Mouse (Mus musculus) midbrain, embryonic 15.5 days (tissue): Measurements from ENCODE around the gene Thada. TPM values are rescaled to one million over a fixed set of nuclear protein-coding genes. Genes with fewer than 3 reads are reported as not detected.

ENCODE experiments used
- ATAC-seq: fragments of 200-750 bp; cut with Nextera tagmentation; replicated peaks from 2 replicates; pipeline ENCODE4 v1.8.0; 2017; ENCODE audit warnings: moderate TSS enrichment
- H3K27ac ChIP-seq: fragments of 300-500 bp; sonication (generic); 2 replicates; pipeline ENCODE4 v1.5.1; 2015; ENCODE audit warnings: mild to moderate bottlenecking, inconsistent platforms
- H3K27me3 ChIP-seq: fragments of 300-500 bp; sonication (generic); replicated peaks from 2 replicates; pipeline ENCODE4 v1.6.1; 2015; ENCODE audit warnings: inconsistent platforms
- H3K36me3 ChIP-seq: fragments of 300-500 bp; sonication (generic); replicated peaks from 2 replicates; pipeline ENCODE4 v1.6.1; 2015; ENCODE audit warnings: inconsistent platforms
- H3K4me1 ChIP-seq: fragments of 300-500 bp; sonication (generic); 2 replicates; pipeline ENCODE4 v1.6.1; 2015; ENCODE audit warnings: inconsistent platforms
- H3K4me2 ChIP-seq: fragments of 300-500 bp; sonication (generic); 2 replicates; pipeline ENCODE4 v1.6.1; 2015; ENCODE audit warnings: inconsistent platforms, mild to moderate bottlenecking, moderate library complexity
- H3K4me3 ChIP-seq: fragments of 300-500 bp; sonication (generic); 2 replicates; pipeline ENCODE4 v1.5.1; 2015; ENCODE audit warnings: mild to moderate bottlenecking, inconsistent platforms
- H3K9ac ChIP-seq: fragments of 300-500 bp; sonication (generic); 2 replicates; pipeline ENCODE4 v1.6.1; 2015; ENCODE audit warnings: mild to moderate bottlenecking, inconsistent platforms
- H3K9me3 ChIP-seq: fragments of 300-500 bp; sonication (generic); 2 replicates; pipeline ENCODE4 v1.6.1; 2016; ENCODE audit warnings: inconsistent platforms
- WGBS: fragments of 180-500 bp; shearing (Covaris S2); methylation state at CpG from one replicate; pipeline ENCODE4 v1.1.7; 2015; ENCODE audit warnings: mixed read lengths; 5-methylcytosine and 5-hydroxymethylcytosine counted together
- polyA plus RNA-seq: library from polyadenylated mRNA; unstranded; fragments of >200 nt; fragmentation: Nextera tagmentation; extraction: Ambion mirVana; gene quantifications from 2 replicates; pipeline ENCODE4 v1.2.1, GENCODE M21; 2015

Thada gene
- polyA plus RNA-seq, 1 experiment from 2014 or later: 8.1 TPM

GRCm38 (mm10) chr17:84497972-84498604 is 32.1 kb upstream of the Thada start:
- Histone ChIP-seq H3K36me3 (no peaks in the 10 kb centered on the region), H3K9ac (no peak overlapping the region), H3K4me3 (no peak overlapping the region), H3K27ac (no peak overlapping the region), H3K27me3 (no peaks in the 10 kb centered on the region; the same call in 1 of the 2 replicates), H3K4me1 (no peaks in the 10 kb centered on the region), H3K4me2 (no peak overlapping the region), H3K9me3 (no peaks in the 10 kb centered on the region)
- ATAC-seq: no peak
- WGBS: 48% methylated on average over 3 of the region's 3 CpGs

- Histone ChIP-seq H3K4me1 (no peaks in the 10 kb centered on the region), H3K4me3 (no peak overlapping the region), H3K4me2 (no peak overlapping the region), H3K9ac (no peak overlapping the region), H3K9me3 (no peaks in the 10 kb centered on the region), H3K36me3 (no peaks in the 10 kb centered on the region), H3K27ac (no peak overlapping the region), H3K27me3 (no peaks in the 10 kb centered on the region)
- no peak for ATAC-seq
- WGBS: 74% methylated on average over 2 of the region's 2 CpGs
Measured at GRCm38 (mm10) chr17:84497559-84497958, 31.6 kb upstream of the Thada start.

- no peaks in the 10 kb centered on the region for H3K36me3 ChIP-seq
- no peaks in the 10 kb centered on the region for H3K27me3 ChIP-seq
- no peak for ATAC-seq
- no peak overlapping the region for H3K4me3 ChIP-seq
- H3K4me2 ChIP-seq: no peak overlapping the region
- H3K27ac ChIP-seq: no peak overlapping the region
- H3K9ac ChIP-seq: no peak overlapping the region
- 86% methylated on average over 5 of the region's 5 CpGs for WGBS
- no peaks in the 10 kb centered on the region for H3K4me1 ChIP-seq
- no peaks in the 10 kb centered on the region for H3K9me3 ChIP-seq
Measured at GRCm38 (mm10) chr17:84497026-84497425, 31.0 kb upstream of the Thada start.

GRCm38 (mm10) chr17:84492255-84492880 is 26.4 kb upstream of the Thada start:
- Histone ChIP-seq H3K36me3 (no peaks in the 10 kb centered on the region), H3K4me3 (no peak overlapping the region), H3K9ac (no peak overlapping the region), H3K27ac (no peak overlapping the region), H3K9me3 (no peaks in the 10 kb centered on the region), H3K4me1 (no peaks in the 10 kb centered on the region), H3K4me2 (no peak overlapping the region), H3K27me3 (no peaks in the 10 kb centered on the region)
- ATAC-seq: no peak
- WGBS: 28% methylated on average over 5 of the region's 5 CpGs

GRCm38 (mm10) chr17:84487415-84487814 is 21.4 kb upstream of the Thada start:
- 83% methylated on average over 2 of the region's 2 CpGs for WGBS
- H3K4me1 ChIP-seq: no peaks in the 10 kb centered on the region
- no peak overlapping the region for H3K9ac ChIP-seq
- H3K4me2 ChIP-seq: no peak overlapping the region
- no peak overlapping the region for H3K4me3 ChIP-seq
- H3K36me3 ChIP-seq: no peaks in the 10 kb centered on the region
- ATAC-seq: no peak
- H3K27ac ChIP-seq: no peak overlapping the region
- no peaks in the 10 kb centered on the region for H3K9me3 ChIP-seq
- no peaks in the 10 kb centered on the region for H3K27me3 ChIP-seq

GRCm38 (mm10) chr17:84483673-84484320 is 17.8 kb upstream of the Thada start:
- H3K4me1 ChIP-seq: no peaks in the 10 kb centered on the region; the same call in 1 of the 2 replicates
- no peak overlapping the region for H3K27ac ChIP-seq
- H3K9ac ChIP-seq: no peak overlapping the region
- no peak overlapping the region for H3K4me3 ChIP-seq
- no peaks in the 10 kb centered on the region for H3K36me3 ChIP-seq
- H3K9me3 ChIP-seq: no peaks in the 10 kb centered on the region
- WGBS: 82% methylated on average over 6 of the region's 6 CpGs
- no peak for ATAC-seq
- no peak overlapping the region for H3K4me2 ChIP-seq
- H3K27me3 ChIP-seq: no peaks in the 10 kb centered on the region

GRCm38 (mm10) chr17:84482831-84483230 is 16.8 kb upstream of the Thada start:
- WGBS: 90% methylated on average over 3 of the region's 3 CpGs
- H3K9ac ChIP-seq: no peak overlapping the region
- no peak overlapping the region for H3K4me3 ChIP-seq
- no peak overlapping the region for H3K27ac ChIP-seq
- no peaks in the 10 kb centered on the region; the same call in 1 of the 2 replicates for H3K4me1 ChIP-seq
- ATAC-seq: no peak
- H3K36me3 ChIP-seq: no peaks in the 10 kb centered on the region
- H3K9me3 ChIP-seq: no peaks in the 10 kb centered on the region
- H3K27me3 ChIP-seq: no peaks in the 10 kb centered on the region
- H3K4me2 ChIP-seq: no peak overlapping the region

GRCm38 (mm10) chr17:84480464-84481355 is 14.7 kb upstream of the Thada start:
- Histone ChIP-seq H3K4me2 (no peak overlapping the region), H3K4me1 (no peaks in the 10 kb centered on the region; the same call in 1 of the 2 replicates), H3K4me3 (no peak overlapping the region), H3K9me3 (no peaks in the 10 kb centered on the region), H3K27ac (no peak overlapping the region), H3K9ac (no peak overlapping the region), H3K27me3 (no peaks in the 10 kb centered on the region), H3K36me3 (no peaks in the 10 kb centered on the region)
- WGBS: 44% methylated on average over 15 of the region's 15 CpGs
- 0 out of 2 replicates have a peak, but pooled peaks have one; percentile 37 for ATAC-seq

GRCm38 (mm10) chr17:84478276-84478675 is 12.3 kb upstream of the Thada start:
- ATAC-seq: no peak
- WGBS: 83% methylated on average over 4 of the region's 4 CpGs
- Histone ChIP-seq H3K27ac (no peak overlapping the region), H3K9me3 (no peaks in the 10 kb centered on the region), H3K36me3 (no peaks in the 10 kb centered on the region), H3K27me3 (no peaks in the 10 kb centered on the region), H3K9ac (no peak overlapping the region), H3K4me1 (no peaks in the 10 kb centered on the region; the same call in 1 of the 2 replicates), H3K4me2 (no peak overlapping the region), H3K4me3 (no peak overlapping the region)

- no peak overlapping the region for H3K4me3 ChIP-seq
- 86% methylated on average over 5 of the region's 5 CpGs for WGBS
- no peak overlapping the region for H3K4me2 ChIP-seq
- H3K27me3 ChIP-seq: no peaks in the 10 kb centered on the region
- ATAC-seq: no peak
- H3K9ac ChIP-seq: no peak overlapping the region
- H3K27ac ChIP-seq: no peak overlapping the region
- no peaks in the 10 kb centered on the region for H3K9me3 ChIP-seq
- H3K36me3 ChIP-seq: no peaks in the 10 kb centered on the region
- no peaks in the 10 kb centered on the region; the same call in 1 of the 2 replicates for H3K4me1 ChIP-seq
Measured at GRCm38 (mm10) chr17:84477176-84477575, 11.2 kb upstream of the Thada start.

GRCm38 (mm10) chr17:84474312-84474711 is 8.3 kb upstream of the Thada start:
- no peaks in the 10 kb centered on the region for H3K36me3 ChIP-seq
- H3K27me3 ChIP-seq: no peaks in the 10 kb centered on the region
- H3K9ac ChIP-seq: no peak overlapping the region
- no peak overlapping the region for H3K4me3 ChIP-seq
- no peak overlapping the region for H3K27ac ChIP-seq
- ATAC-seq: no peak
- H3K4me2 ChIP-seq: no peak overlapping the region
- WGBS: 62% methylated on average over 4 of the region's 4 CpGs
- no peaks in the 10 kb centered on the region for H3K4me1 ChIP-seq
- no peaks in the 10 kb centered on the region for H3K9me3 ChIP-seq

- ATAC-seq: no peak
- no peak overlapping the region for H3K4me2 ChIP-seq
- H3K4me3 ChIP-seq: no peak overlapping the region
- H3K9ac ChIP-seq: no peak overlapping the region
- H3K4me1 ChIP-seq: no peaks in the 10 kb centered on the region
- H3K36me3 ChIP-seq: peaks cover 23% of the 10 kb centered on the region
- H3K27me3 ChIP-seq: no peaks in the 10 kb centered on the region
- no peaks in the 10 kb centered on the region for H3K9me3 ChIP-seq
- WGBS: 90% methylated on average over 4 of the region's 4 CpGs
- H3K27ac ChIP-seq: no peak overlapping the region
Measured at GRCm38 (mm10) chr17:84435012-84435411, 31.0 kb downstream of the Thada start.
